Mouse (Mus musculus) kidney, postnatal 0 days (tissue): ENCODE measurements around the gene Prn. TPM values are rescaled to one million over a fixed set of nuclear protein-coding genes. Genes with fewer than 3 reads are reported as not detected.

Source experiments
- ATAC-seq: fragments of 200-750 bp; cut with Nextera tagmentation; replicated peaks from 2 replicates; pipeline ENCODE4 v1.8.0; 2017; ENCODE audit warnings: low read depth, moderate number of reproducible peaks, moderate TSS enrichment, moderate library complexity; ENCODE audit not compliant: low FRiP score
- DNase-seq: peaks from one replicate; pipeline ENCODE4 v3.0.0-alpha.2; 2016; ENCODE audit warnings: low spot score
- H3K27ac ChIP-seq: fragments of 300-500 bp; sonication (generic); 2 replicates; pipeline ENCODE4 v1.5.1; 2014; ENCODE audit warnings: mild to moderate bottlenecking
- H3K27me3 ChIP-seq: fragments of 300-500 bp; sonication (generic); 2 replicates; pipeline ENCODE4 v1.6.1; 2014; ENCODE audit warnings: low read length, mixed read lengths; ENCODE audit not compliant: insufficient read depth
- H3K36me3 ChIP-seq: fragments of 300-500 bp; sonication (generic); 2 replicates; pipeline ENCODE4 v1.6.1; 2014; ENCODE audit warnings: low read length, mixed read lengths; ENCODE audit not compliant: insufficient read depth
- H3K4me1 ChIP-seq: fragments of 300-500 bp; sonication (generic); replicated peaks from 2 replicates; pipeline ENCODE4 v1.6.1; 2014; ENCODE audit warnings: antibody characterized with exemption, low read length, mixed read lengths; ENCODE audit not compliant: insufficient read depth
- H3K4me2 ChIP-seq: fragments of 300-500 bp; sonication (generic); 2 replicates; pipeline ENCODE4 v1.6.1; 2014; ENCODE audit warnings: mild to moderate bottlenecking, low read length, moderate library complexity, mixed read lengths
- H3K4me3 ChIP-seq: fragments of 300-500 bp; sonication (generic); replicated peaks from 2 replicates; pipeline ENCODE4 v1.5.1; 2014; ENCODE audit warnings: low read depth, low read length
- H3K9ac ChIP-seq: fragments of 300-500 bp; sonication (generic); 2 replicates; pipeline ENCODE4 v1.6.1; 2014; ENCODE audit warnings: low read depth, low read length
- H3K9me3 ChIP-seq: fragments of 300-500 bp; sonication (generic); replicated peaks from 2 replicates; pipeline ENCODE4 v1.6.1; 2016; ENCODE audit warnings: low read length, inconsistent platforms, mixed read lengths
- CTCF ChIP-seq: IDR thresholded peaks from 2 replicates; pipeline ENCODE4 v1.5.1; 2016; ENCODE audit warnings: antibody characterized with exemption, low read depth, mild to moderate bottlenecking, moderate library complexity
- WGBS: fragments of 180-500 bp; shearing (Covaris S2); extraction: QIAGEN DNeasy Blood & Tissue Kit; methylation state at CpG from one replicate; pipeline ENCODE4 v1.1.7; 2014; 5-methylcytosine and 5-hydroxymethylcytosine counted together
- polyA plus RNA-seq: library from polyadenylated mRNA; unstranded; fragments of >200 nt; fragmentation: Nextera tagmentation; extraction: Ambion mirVana; gene quantifications from 2 replicates; pipeline ENCODE4 v1.2.1, GENCODE M21; 2015

Prn gene
- polyA plus RNA-seq, 1 experiment from 2014 or later: 0.20 TPM

- peak; percentile 64 for DNase-seq
- H3K4me2 ChIP-seq: no peak overlapping the region
- WGBS: 17% methylated on average over 14 of the region's 14 CpGs
- H3K9me3 ChIP-seq: no peaks in the 10 kb centered on the region
- 0 out of 2 replicates have a peak, but pooled peaks cover 3% of the 10 kb centered on the region for H3K27me3 ChIP-seq
- ATAC-seq: peak; percentile 85
- no peak overlapping the region for H3K4me3 ChIP-seq
- no peak overlapping the region; the same call in 1 of the 2 replicates for H3K27ac ChIP-seq
- no peaks in the 10 kb centered on the region for H3K36me3 ChIP-seq
- TF ChIP-seq CTCF: no peak
- 0 out of 2 replicates have a peak, but pooled peaks cover 11% of the 10 kb centered on the region for H3K4me1 ChIP-seq
- H3K9ac ChIP-seq: no peak overlapping the region
Measured at GRCm38 (mm10) chr2:131993563-131994088, 83.9 kb downstream of the Prn start.

GRCm38 (mm10) chr2:131994971-131995370 is 85.2 kb downstream of the Prn start:
- no peak for TF ChIP-seq CTCF
- no peak overlapping the region for H3K27ac ChIP-seq
- 84% methylated on average over 6 of the region's 6 CpGs for WGBS
- ATAC-seq: no peak
- H3K9me3 ChIP-seq: no peaks in the 10 kb centered on the region
- no peak overlapping the region for H3K9ac ChIP-seq
- no peak for DNase-seq
- H3K36me3 ChIP-seq: no peaks in the 10 kb centered on the region
- H3K4me1 ChIP-seq: 0 out of 2 replicates have a peak, but pooled peaks cover 11% of the 10 kb centered on the region
- no peak overlapping the region for H3K4me2 ChIP-seq
- H3K27me3 ChIP-seq: 0 out of 2 replicates have a peak, but pooled peaks cover 3% of the 10 kb centered on the region
- H3K4me3 ChIP-seq: no peak overlapping the region

- DNase-seq: no peak
- H3K9ac ChIP-seq: no peak overlapping the region
- no peaks in the 10 kb centered on the region for H3K36me3 ChIP-seq
- 0 out of 2 replicates have a peak, but pooled peaks cover 11% of the 10 kb centered on the region for H3K4me1 ChIP-seq
- no peaks in the 10 kb centered on the region for H3K9me3 ChIP-seq
- no peak for ATAC-seq
- H3K4me2 ChIP-seq: no peak overlapping the region
- H3K4me3 ChIP-seq: no peak overlapping the region
- WGBS: 59% methylated on average over 12 of the region's 12 CpGs
- H3K27ac ChIP-seq: no peak overlapping the region
- no peak for TF ChIP-seq CTCF
- 0 out of 2 replicates have a peak, but pooled peaks cover 3% of the 10 kb centered on the region for H3K27me3 ChIP-seq
Measured at GRCm38 (mm10) chr2:131995742-131996141, 86.0 kb downstream of the Prn start.

GRCm38 (mm10) chr2:131996369-131996768 is 86.6 kb downstream of the Prn start:
- no peak overlapping the region for H3K27ac ChIP-seq
- H3K27me3 ChIP-seq: 0 out of 2 replicates have a peak, but pooled peaks cover 3% of the 10 kb centered on the region

GRCm38 (mm10) chr2:131997356-131997755 is 87.6 kb downstream of the Prn start:
- ATAC-seq: no peak
- H3K9ac ChIP-seq: no peak overlapping the region

More at GRCm38 (mm10) chr2:131996369-131996768, 86.6 kb downstream of the Prn start:
- no peak overlapping the region for H3K4me2 ChIP-seq
- no peak for ATAC-seq
- H3K36me3 ChIP-seq: no peaks in the 10 kb centered on the region
- no peak overlapping the region for H3K9ac ChIP-seq
- H3K4me3 ChIP-seq: no peak overlapping the region
- TF ChIP-seq CTCF: no peak
- H3K4me1 ChIP-seq: 0 out of 2 replicates have a peak, but pooled peaks cover 11% of the 10 kb centered on the region
- H3K9me3 ChIP-seq: no peaks in the 10 kb centered on the region
- peak; percentile 37 for DNase-seq
- WGBS: 52% methylated on average over 7 of the region's 7 CpGs

GRCm38 (mm10) chr2:132001696-132002334 is 92.1 kb downstream of the Prn start:
- no peak overlapping the region for H3K9ac ChIP-seq
- H3K4me3 ChIP-seq: no peak overlapping the region
- TF ChIP-seq CTCF: no peak
- H3K4me1 ChIP-seq: peaks cover 7% of the 10 kb centered on the region
- H3K36me3 ChIP-seq: no peaks in the 10 kb centered on the region
- no peak overlapping the region for H3K27ac ChIP-seq
- H3K9me3 ChIP-seq: no peaks in the 10 kb centered on the region
- DNase-seq: peak; percentile 62
- H3K27me3 ChIP-seq: no peaks in the 10 kb centered on the region
- no peak overlapping the region for H3K4me2 ChIP-seq
- WGBS: 40% methylated on average over 13 of the region's 13 CpGs
- ATAC-seq: no peak

More at GRCm38 (mm10) chr2:131997356-131997755, 87.6 kb downstream of the Prn start:
- Histone ChIP-seq H3K27ac (no peak overlapping the region), H3K27me3 (0 out of 2 replicates have a peak, but pooled peaks cover 3% of the 10 kb centered on the region), H3K4me1 (0 out of 2 replicates have a peak, but pooled peaks cover 11% of the 10 kb centered on the region), H3K4me2 (no peak overlapping the region), H3K9me3 (no peaks in the 10 kb centered on the region), H3K36me3 (no peaks in the 10 kb centered on the region), H3K4me3 (no peak overlapping the region)
- DNase-seq: no peak
- no peak for TF ChIP-seq CTCF
- 47% methylated on average over 5 of the region's 5 CpGs for WGBS
